Mouse (Mus musculus): ENCODE measurements around the gene Phlpp1. TPM values are rescaled to one million over a fixed set of nuclear protein-coding genes. Genes with fewer than 3 reads are reported as not detected.
A peak's percentile ranks its signal among the peaks of the same experiment; 100 is the strongest.
"Not testable (repeated sequence)": the region's sequence is repeated elsewhere in the genome, so short reads cannot be mapped to it uniquely, and the experiment has no call there.

Gene Phlpp1
- total RNA-seq, 2 experiments from 2014 or later, result 65.9 to 67.9 TPM

DNA sequence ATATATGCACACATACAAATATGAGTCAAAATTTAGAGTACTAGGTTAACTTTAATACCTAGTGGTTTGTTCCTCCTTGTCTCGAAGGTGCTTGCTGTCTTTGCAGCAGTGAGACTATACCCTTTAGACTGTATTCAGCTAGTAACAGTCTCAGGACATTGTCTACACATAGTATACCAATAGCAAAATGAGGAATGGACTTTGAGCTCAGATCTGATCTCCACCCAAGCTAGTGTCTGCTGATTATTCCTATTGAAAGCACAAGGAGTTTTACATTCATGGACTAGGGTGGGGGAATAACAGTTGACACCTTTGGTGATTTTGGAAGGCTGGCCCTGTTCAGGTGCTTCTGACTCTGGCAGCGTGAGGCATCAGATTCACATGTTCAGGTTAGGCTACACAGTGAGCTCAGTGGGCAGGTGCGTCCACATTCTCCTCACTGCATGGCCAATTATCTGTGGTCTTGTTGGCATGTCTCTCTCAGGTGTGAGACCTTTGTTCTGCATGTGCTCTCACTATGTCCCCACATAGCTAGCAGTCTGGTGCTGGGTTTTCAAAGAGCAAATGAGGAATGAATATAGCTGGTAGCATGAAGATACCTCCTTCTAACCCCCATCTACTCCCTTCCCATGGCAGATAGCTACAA is 138.0 kb downstream of the Phlpp1 start:
- DNase-seq (ENCODE audit: low spot score in 2 of 2), result no peak

DNA sequence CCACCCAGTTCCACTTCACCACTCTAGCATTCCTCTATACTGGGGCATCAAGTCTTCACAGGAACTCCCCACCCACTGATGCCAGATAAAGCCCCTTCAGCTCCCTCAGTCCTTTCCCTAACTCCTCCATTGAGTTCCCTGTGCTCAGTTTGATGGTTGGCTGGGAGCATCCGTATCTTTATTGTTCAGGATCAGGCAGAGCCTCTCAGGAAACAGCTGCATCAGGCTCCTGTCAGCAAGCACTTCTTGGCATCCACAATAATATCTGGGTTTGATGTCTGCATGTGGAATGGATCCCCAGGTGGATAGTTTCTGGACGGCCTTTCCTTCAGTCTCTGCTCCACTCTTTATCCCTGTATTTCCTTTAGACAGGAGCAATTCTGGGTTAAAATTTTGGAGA is 138.7 kb downstream of the Phlpp1 start:
- no peak for DNase-seq (ENCODE audit: low spot score in 2 of 2)

DNA sequence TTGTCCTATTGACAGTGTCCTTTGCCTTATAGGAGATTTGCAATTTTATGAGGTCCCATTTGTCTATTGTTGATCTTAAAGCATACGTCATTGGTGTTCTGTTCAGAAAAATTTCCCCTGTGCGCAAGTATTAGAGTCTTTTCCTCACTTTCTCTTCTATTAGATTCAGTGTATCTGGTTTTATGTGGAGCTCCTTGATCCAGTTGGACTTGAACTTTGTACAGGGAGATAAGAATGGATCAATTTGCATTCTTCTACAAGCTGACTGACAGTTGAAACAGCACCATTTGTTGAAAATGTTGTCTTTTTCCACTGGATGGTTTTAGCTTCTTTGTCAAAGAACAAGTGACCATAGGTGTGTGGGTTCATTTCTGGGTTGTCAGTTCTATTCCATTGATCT is 140.3 kb downstream of the Phlpp1 start:
- DNase-seq (ENCODE audit: low spot score in 2 of 2), result not testable (repeated sequence)

DNA sequence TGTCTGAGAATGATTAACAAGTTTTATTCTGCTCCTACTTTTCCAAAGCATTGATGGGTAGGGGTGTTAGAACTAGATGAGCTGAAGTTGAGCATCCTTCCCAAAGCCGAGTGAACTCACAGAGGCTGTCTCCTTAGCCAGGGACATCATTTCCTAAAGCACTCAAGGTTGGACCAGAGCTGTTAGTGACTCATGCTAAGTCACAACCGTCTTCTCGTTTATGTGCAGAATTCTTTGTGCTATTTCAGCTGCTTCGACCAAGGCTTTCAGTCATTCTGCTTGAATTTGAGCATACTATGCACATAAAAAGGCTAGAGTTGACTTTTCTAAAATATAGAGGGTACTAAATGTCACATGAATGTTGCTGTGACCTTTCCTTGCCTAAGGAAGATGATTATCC is 142.9 kb downstream of the Phlpp1 start:
- DNase-seq (ENCODE audit: low spot score in 2 of 2), result no peak

DNA sequence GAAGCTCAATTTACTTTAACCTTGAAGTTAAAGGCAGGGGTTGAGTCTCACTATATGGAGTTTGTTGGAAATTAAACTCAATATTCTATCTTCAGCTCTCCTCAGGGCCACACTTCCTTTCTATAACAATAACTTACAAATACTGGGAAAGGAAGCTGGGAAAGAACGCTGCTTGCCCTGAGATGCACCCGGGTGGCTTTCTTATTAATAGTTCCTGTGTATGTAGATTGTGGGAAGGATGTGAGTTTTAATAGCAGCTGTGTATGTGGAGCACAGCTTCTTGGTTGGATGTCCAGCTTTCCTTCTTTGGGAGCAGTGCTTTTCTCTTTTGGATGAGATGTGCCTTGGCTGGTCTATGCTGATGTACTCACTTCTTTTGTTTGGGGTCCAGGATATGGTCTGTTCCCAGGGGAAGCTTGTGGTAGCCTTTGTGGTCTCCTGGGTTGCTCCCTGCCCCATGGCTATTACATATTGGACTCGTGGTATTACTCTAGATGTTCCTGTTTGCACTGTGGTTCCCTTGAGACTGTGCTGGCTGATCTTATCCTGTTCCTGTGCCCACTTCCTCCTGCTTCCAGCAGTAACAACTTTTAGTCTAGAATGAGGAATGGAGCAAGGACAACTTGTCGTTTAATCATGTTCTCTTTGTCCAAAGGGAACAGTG is 145.2 kb downstream of the Phlpp1 start:
- DNase-seq (ENCODE audit: low spot score in 2 of 2), result no peak

DNA sequence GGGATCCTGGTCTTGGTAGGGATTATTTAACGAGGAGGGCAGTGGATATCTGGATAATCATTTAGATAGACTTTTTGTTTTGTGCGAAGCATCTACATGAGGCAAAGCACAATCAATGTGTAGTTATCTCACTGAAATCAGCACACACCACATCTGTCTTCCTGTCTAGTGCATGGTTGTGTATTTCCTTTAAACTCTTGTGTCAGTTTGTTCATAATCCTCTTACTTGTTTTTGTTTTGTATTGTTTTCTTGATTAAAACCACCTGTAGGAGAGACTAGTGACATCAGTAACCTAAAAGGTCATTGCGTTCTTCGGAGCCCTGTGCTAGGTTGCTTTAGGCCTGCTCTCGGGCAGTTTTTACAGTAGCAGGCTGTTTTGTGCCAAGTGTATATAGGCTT is 146.8 kb downstream of the Phlpp1 start:
- no peak for DNase-seq (ENCODE audit: low spot score in 2 of 2)

DNA sequence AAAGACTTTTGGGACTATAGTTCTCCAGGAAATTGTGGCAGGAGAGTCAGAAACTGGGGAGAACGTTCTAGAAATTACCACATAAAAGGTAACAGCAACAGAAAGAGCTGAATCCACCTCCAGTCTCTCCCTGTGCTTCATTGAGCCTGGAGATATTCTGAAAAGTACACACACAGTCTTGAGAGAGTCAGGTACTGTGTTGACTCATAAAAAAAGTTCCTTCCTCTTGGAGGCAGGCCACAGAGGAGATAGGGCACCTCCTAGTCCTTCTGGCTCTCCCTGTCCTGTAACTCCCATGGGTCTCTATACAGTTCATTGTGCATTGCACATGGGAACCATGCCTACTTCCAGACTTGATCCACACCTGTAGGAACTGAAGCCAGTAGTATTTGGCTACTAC is 149.0 kb downstream of the Phlpp1 start:
- DNase-seq (ENCODE audit: low spot score in 2 of 2), result no peak

DNA sequence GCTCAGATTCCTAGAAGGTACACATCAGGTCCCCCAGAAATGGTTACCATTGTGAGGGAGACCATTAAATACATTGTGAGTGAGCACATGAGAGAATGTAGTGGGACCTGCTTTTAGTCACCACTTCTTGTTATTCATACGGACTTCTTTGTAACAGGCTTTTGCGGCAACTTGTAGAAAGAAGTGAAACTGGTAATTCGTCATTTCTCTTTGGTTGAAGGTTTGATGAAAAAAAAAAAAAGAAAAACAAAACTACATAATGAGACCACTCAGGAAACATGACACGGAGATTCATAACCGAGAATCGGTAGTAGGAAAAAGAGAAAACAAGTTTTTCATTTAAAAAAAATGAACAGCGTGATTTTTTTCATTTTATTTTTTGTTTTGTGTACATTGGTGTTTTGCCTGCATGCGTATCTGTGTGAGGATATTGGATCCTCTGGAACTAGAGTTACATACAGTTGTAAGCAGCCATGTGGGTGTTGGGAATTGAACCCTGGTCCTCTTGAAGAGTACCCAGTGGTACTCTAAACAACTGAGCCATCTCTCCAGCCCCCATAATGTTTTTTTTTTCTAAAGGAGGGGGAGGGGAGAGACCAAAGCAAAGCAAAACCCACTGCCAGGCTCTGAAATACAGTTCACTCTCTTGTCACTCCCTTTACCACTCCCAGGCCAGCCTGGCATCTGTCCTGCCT is 150.0 kb downstream of the Phlpp1 start:
- no peak for DNase-seq (ENCODE audit: low spot score in 2 of 2)

DNA sequence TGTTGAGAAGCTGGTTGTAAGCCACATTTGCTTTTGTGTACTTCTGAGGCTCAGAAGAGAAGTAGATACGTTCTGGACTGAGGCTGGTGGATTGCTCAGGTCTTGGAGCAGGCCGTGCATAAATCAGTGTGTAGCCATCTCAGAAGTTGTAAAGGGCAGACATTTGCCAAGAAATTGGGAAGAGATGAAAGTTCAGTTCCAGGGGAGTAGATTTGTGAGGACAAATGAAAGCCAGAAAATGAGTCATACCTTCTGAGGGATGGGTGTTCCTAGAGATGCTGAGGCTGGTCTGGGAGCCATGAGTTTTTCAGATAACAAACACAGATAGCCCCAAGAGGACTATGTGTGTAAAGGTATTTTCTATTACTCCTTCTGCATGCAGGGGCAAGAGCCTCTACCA is 155.1 kb downstream of the Phlpp1 start:
- DNase-seq (ENCODE audit: low spot score in 2 of 2), result no peak

DNA sequence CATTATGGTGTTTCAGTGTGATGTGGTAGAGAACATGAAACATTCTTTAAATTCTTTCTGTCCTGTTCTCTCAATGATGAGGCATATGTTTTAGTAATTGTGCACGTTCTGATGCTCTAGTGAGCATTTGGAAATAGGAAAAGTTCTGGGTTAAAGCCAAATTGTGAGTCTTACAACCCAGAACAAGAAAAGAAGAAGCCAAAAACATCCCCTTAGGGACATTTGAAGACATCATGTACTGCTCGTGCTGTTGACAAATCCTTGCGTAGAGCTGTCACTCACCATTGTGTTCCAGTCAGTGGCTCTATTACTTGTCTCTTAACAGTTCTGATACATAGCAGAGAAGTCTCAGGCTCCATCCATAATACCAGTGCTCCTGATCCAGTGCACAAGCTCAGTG is 170.5 kb downstream of the Phlpp1 start:
- DNase-seq (ENCODE audit: low spot score in 2 of 2), result peak in 1 of 2 experiments; percentile 22

DNA sequence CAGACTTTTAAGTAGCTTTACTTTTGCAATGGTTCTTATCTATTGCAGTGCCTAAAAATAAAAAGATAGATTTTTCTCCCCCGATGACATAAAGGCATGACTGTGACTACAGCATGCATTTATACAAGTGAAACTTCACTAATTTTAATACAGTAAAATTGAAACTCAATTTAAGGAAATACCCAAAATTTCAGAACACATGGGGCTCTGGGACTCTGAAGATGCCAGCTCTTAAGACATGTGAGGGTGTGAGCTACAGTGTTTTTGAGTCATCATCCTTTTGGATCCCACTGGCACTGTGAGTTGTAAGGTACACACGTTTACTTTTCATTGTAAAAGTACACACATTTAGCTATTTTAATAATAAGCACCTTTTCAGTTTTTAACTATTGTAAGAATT is 173.7 kb downstream of the Phlpp1 start:
- no peak for DNase-seq (ENCODE audit: low spot score in 2 of 2)

DNA sequence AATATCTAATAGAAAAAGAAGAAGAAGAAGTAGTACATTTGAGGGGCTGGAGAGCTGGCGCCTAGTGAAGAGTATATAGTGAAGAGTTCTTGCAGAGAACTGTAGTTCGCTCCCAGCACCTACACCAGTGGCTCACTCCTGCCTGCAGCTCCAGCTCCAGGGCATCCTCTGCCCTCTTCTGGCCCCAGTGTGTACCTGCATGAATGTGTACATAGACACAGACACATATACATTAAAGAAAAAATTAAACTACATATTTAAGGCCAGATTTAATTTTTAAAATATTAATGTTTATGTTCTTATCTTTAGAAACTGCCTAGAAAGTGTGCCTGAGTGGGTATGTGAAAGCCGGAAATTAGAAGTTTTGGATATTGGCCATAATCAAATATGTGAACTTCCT is 175.2 kb downstream of the Phlpp1 start:
- no peak for DNase-seq (ENCODE audit: low spot score in 2 of 2)

DNA sequence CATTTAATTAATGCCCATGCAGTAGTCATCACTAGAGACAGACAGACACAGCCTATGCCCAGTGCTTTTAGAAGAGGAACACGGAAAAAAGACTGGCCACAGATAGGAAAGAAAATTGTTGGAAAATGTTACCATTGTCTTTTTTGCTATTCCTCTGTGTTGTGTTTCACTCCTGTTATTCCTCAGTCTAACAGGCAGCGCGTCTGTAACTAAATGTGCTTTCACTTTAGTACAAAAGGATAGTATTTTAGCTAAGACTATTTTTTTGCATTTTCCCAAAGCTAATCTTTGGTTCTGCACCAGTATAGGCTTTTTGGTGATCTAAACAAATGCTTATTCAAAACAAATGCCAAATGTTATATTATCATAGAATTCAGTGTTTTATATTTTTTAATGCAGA is 177.6 kb downstream of the Phlpp1 start:
- DNase-seq (ENCODE audit: low spot score in 2 of 2), result no peak

DNA sequence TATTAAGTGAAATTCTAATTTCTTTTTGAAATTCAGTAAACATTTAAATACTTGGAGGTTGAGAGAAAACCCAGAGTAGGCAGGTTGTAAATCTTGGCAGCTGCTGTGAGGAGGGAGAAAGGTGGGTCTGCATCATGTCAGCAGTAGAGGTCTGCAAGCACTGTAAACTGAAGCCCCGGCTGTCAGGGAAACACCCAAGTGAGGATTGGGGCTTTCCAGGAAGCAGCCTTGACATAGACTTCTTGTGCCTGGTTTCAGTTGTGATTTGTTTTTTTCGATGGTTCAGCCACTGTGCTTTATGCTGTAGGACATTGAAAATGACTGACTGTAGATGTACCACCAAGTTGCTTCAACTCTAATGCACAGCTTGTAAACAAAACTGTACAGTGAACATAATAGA is 180.0 kb downstream of the Phlpp1 start:
- no peak for DNase-seq (ENCODE audit: low spot score in 2 of 2)

DNA sequence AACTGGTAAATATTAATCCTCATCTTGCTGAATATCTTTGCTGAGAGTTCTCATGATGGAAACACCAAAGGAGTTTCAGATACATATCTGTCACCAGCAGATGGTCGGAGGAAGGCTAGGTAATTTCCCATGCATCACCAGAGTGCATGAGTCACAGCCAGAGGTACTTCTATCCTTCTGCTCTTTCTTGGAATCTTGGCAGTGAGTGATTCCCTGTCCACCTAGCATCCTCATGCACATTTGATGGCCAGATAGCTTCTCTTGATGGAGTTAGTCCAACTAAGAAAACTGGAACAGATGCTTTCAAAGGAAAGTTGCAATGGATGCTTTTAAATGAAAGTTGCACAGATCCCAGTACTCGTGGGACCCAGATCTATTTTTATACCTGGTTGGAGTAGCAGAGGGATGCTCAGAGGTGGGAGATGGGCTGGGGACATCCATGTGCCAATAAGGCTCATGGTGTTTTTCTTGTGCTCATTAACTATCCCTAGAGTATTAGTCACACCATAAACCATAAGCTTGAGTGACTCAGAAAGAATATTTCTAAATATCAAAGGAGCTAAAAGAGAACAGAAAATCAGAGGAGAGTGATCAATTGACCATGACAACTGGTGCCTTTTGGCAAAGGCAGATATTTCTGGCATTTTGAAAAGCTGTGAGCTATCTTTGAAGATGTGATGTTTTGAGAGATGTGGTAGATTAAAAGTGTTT is 181.4 kb downstream of the Phlpp1 start:
- no peak for DNase-seq (ENCODE audit: low spot score in 2 of 2)

DNA sequence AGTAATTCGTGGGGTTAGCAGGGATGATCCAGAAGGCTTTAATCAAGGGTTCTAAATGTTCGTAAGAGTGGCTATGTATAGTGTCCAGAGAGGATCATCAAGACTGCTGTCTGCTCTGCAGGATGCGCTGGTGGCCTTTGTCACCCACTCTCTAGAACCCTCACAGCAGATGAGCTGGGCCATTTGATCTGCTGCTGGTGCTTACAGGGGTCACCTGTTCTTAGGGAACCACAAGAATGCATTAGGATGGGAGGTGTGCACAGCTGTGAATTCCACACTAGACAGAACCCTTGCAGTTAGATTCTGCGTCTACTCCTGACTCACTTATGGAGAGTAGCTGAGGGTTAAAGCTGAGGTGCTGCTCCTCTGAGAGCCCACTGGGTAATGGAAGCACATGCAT is 182.4 kb downstream of the Phlpp1 start:
- no peak for DNase-seq (ENCODE audit: low spot score in 2 of 2)

DNA sequence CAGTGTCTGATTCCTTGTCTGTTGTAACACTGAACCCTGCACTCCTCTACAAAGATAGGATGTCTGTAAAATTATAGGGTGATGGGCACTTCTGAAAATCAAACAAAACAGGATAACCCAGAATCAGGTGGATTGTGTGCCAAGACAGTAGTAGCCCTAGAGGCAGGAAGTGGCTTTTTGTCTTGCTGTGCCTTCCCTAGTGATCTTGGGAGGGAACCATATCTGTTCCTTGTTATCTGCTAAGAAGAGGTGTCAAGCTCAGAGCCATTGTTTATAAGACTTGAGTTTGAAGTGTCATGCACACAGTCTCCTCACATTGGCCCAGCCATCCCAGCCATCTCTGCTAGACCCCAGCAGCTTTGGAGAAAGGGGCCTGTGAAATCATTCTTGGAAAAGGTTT is 187.9 kb downstream of the Phlpp1 start:
- DNase-seq (ENCODE audit: low spot score in 2 of 2), result no peak

DNA sequence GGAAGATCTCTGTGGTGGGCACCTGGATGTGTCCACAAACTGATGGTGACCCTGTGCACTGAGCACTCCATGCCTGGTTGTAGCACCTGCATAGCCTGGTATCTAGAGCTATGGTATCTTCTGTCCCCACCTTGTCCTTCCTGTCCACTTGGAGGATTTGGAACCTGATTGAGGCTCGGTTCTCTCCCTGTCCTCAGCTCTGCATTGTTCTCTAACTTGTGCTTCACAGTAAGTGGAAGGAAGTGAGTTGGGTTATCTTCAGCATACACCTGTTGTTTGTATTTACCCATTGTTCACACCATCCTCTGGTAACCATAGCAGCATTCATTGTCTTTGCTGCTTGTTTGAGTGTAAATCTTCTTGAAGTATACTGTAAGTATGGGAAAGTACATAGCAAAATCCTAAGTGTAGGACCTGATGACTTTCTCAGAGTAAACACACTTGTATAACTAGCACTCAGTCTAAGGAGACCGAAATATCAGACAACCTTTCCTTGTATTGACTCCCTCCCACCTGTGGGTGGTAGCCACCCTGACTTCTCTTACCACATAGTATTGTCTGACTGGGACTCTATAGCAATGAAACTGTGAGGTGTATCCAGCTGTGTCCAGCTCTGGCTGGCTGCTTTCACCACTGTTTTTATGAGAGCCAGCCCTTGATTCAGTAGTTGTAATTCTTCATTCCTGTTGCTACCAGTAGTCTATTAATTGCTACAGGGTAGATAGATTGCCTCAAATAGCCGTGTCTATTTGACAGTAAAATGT is 191.5 kb downstream of the Phlpp1 start:
- no peak for DNase-seq (ENCODE audit: low spot score in 2 of 2)

DNA sequence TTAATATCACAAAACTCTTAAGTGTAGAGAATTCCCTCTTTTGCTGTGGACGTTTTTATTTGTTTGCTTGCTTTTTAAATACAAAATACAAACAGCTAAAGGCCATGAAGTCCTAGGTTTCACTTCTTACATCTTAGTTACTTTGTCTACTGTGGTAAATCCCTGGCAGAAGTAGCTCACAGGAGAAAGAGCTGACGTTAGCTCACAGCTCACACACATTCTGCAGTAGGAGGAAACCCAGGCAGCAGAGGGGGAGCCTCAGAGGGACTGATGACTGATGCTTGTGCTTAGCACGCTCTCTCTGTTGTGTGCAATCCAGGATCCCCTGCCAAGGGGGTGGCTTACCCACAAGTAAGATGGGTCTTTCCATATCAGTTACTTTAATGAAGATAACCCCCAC is 197.8 kb downstream of the Phlpp1 start:
- DNase-seq (ENCODE audit: low spot score in 2 of 2), result no peak

DNA sequence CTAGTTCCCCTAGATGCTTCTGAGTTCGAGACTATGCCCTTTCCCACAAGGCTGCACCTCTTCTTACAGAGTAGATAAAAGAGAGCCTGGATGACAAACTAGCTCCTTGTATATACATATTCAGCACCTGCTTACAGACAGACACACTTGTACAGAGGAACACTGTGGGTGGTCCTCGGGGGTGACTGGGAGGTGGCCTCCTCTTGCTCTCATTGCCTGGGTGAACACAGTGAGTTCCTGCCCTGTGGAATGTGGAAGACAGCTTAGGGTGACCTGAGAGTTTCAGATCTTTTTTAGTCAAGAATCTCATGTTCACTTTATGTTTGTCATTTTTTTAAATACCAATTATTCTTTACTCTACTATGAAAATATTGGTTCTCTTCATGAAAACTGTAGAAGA is 200.9 kb downstream of the Phlpp1 start:
- no peak for DNase-seq (ENCODE audit: low spot score in 2 of 2)

DNA sequence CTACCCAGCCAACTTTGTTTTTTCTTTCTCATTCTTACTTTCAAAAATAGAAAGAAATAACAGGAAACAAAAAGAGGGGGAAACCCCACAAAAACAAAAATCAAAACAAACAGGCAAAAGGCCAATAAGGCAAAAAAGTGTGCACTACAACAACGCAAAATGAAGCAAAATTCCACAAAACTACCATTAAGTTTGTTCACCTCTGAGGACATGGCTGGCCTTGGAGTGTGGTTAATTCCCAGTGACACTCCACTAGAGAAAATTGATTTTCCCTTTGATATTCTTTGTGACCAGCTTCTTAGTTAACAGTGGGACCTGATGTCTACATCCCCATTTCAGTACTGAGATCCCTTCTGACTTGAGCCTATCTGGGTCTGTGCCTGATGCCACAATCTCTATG is 202.1 kb downstream of the Phlpp1 start:
- no peak for DNase-seq (ENCODE audit: low spot score in 2 of 2)
